8 mouse cellular contexts compared by ENCODE assay signal in the genomic region with DNA sequence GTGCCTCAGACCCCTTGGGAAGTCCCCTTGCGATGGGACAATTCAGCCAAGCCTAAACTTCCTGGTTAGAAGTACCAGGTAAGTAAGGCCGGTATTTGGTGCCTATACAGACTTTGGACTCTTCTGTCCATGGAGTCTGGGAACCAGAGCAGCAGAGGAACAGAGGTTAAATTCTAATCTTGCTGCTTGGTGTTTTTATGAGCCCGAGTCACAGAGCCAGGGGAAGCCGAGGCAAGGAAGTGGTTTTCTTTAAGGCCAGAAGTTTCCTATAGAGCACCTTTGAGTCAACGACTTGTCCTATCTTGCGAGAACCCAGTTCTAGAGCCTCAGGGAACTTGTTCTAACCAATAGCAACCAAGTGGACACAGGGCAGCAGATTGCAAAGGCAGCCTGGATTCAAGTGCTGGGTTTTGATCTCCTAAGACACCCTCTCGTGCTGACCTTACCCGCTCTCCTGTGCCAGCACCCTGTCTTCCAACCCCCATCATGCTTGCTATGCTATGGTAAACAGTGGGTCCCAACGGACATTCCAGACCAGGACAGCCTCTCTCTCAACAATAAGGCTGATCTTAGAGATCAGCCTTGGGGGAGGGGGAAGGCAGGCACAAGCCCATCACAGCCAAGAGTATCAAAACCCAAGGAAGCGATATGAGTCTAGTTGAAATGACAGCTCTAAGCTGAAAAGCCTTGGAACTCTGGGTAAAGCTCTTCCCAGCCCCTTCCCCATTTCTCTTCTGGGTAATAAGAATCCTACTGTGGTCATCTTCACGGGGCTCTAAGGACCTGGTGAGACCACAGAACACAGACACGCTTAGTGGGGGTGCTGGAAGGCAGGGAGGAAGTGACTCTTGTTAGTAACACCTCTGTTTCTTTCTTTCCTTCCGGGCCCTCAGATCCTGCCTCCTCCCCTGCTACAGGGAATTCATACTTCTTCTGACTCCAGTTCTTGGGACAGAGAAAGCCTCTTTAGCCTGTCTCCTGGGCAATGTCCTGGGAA. TPM values are rescaled to one million over a fixed set of nuclear protein-coding genes. Genes with fewer than 3 reads are reported as not detected.
DNase-seq lines count a peak whose midpoint lies in the region; ATAC-seq and TF ChIP-seq lines count a peak whose summit lies in the region.
"Had no signal": no experiment of that assay in that cellular context is flagged by ENCODE, and none has a peak within 500 bp of the region (broad histone marks: within the 10 kb centered on the region; RNA-seq: fewer than 3 reads in every experiment).

No protein-coding gene starts in this region.

- no peak overlapping the region for H3K27ac ChIP-seq in hindbrain, embryonic 14.5 days
- no peak overlapping the region for H3K27ac ChIP-seq in lung, embryonic 14.5 days (ENCODE audit: low read depth)

- peaks cover 20% of the 10 kb centered on the region; the same call in 1 of the 2 replicates for H3K4me1 ChIP-seq in hindbrain, embryonic 14.5 days (replicated peaks; ENCODE audit: control insufficient read depth, insufficient read depth, low read length)
- H3K4me1 ChIP-seq in lung, embryonic 14.5 days (ENCODE audit: insufficient read depth): peaks cover 5% of the 10 kb centered on the region; the same call in 1 of the 2 replicates

- peak; percentile 48 to 65 for DNase-seq in lung, adult 18-20 months
- no peak for DNase-seq in lung, postnatal 14 days
- DNase-seq in hindbrain, embryonic 14.5 days (ENCODE audit: low spot score): no peak
- no peak for DNase-seq in lung, embryonic 14.5 days
- peak; percentile 66 to 72 for DNase-seq in thymus, postnatal 36 days
- DNase-seq in layer of hippocampus, postnatal 36 days: no peak
- no peak for DNase-seq in left cerebral cortex, adult 11 months (ENCODE audit: low spot score)

- peak overlapping the region; percentile 68; the same call in 1 of the 2 replicates for H3K4me3 ChIP-seq in hindbrain, embryonic 14.5 days (replicated peaks; ENCODE audit: low read length)
- H3K4me3 ChIP-seq in lung, embryonic 14.5 days (ENCODE audit: low read depth, low read length): peak overlapping the region; percentile 51; the same call in 1 of the 2 replicates

- no peak for TF ChIP-seq CTCF in lung, embryonic 14.5 days (IDR thresholded peaks at IDR 0.05; ENCODE audit: low read depth)

- peaks cover 11% of the 10 kb centered on the region for H3K27me3 ChIP-seq in hindbrain, embryonic 14.5 days (ENCODE audit: control insufficient read depth, insufficient read depth, low read length)
- H3K27me3 ChIP-seq in lung, embryonic 14.5 days (ENCODE audit: insufficient read depth, low read length): peaks cover 51% of the 10 kb centered on the region

- H3K9me3 ChIP-seq in hindbrain, embryonic 14.5 days (ENCODE audit: control insufficient read depth, low read length): no peaks in the 10 kb centered on the region
- H3K9me3 ChIP-seq in lung, embryonic 14.5 days (ENCODE audit: low read depth, low read length): no peaks in the 10 kb centered on the region

- no peaks in the 10 kb centered on the region for H3K36me3 ChIP-seq in hindbrain, embryonic 14.5 days (replicated peaks; ENCODE audit: control insufficient read depth, insufficient read depth)
- H3K36me3 ChIP-seq in lung, embryonic 14.5 days (ENCODE audit: insufficient read depth): no peaks in the 10 kb centered on the region

- peak overlapping the region; percentile 81; the same call in 1 of the 2 replicates for H3K9ac ChIP-seq in hindbrain, embryonic 14.5 days
- no peak overlapping the region for H3K9ac ChIP-seq in lung, embryonic 14.5 days

- 60% methylated on average over 13 of the region's 13 CpGs for WGBS in hindbrain, embryonic 14.5 days
- 53% methylated on average over 13 of the region's 13 CpGs for WGBS in lung, embryonic 14.5 days

- ATAC-seq in hindbrain, embryonic 14.5 days (ENCODE audit: low FRiP score): no peak
- no peak for ATAC-seq in lung, embryonic 14.5 days (ENCODE audit: insufficient read depth)

- H3K4me2 ChIP-seq in hindbrain, embryonic 14.5 days (replicated peaks): peak overlapping the region; percentile 99
- H3K4me2 ChIP-seq in lung, embryonic 14.5 days: peak overlapping the region; percentile 93

RNA-seq across cellular contexts. Expression of a gene that starts 4.3 kb away (rescaled TPM):
- polyA plus RNA-seq in hindbrain, embryonic 14.5 days (2014; fragmentation: Nextera tagmentation; extraction: Ambion mirVana): 20.0 and 20.8 TPM in 2 replicates
- 16.3 and 17.6 TPM in 2 replicates for polyA plus RNA-seq in lung, embryonic 14.5 days (2014; fragmentation: Nextera tagmentation; extraction: Ambion mirVana)
- 100 to 1,000 TPM; 135 to 156 TPM for total RNA-seq in layer of hippocampus, postnatal 36 days (2021)

RNA-seq across cellular contexts. Expression of a gene that starts 44.8 kb away (rescaled TPM):
- 14.6 TPM in 2 replicates for polyA plus RNA-seq in hindbrain, embryonic 14.5 days (2014; fragmentation: Nextera tagmentation; extraction: Ambion mirVana)
- polyA plus RNA-seq in lung, embryonic 14.5 days (2014; fragmentation: Nextera tagmentation; extraction: Ambion mirVana): 12.5 and 15.5 TPM in 2 replicates
- 10 to 100 TPM in 1 of 2 experiments, 1 to 10 TPM in 1; 9.9 to 13.1 TPM for total RNA-seq in layer of hippocampus, postnatal 36 days (2021)

RNA-seq across cellular contexts. Expression of a gene that starts 58.9 kb away (rescaled TPM):
- 8.7 and 11.5 TPM in 2 replicates for polyA plus RNA-seq in hindbrain, embryonic 14.5 days (2014; fragmentation: Nextera tagmentation; extraction: Ambion mirVana)
- not detected in 2 replicates for polyA plus RNA-seq in lung, embryonic 14.5 days (2014; fragmentation: Nextera tagmentation; extraction: Ambion mirVana)
- total RNA-seq in layer of hippocampus, postnatal 36 days (2021): 10 to 100 TPM; 65.9 to 69.9 TPM
- polyA plus RNA-seq: stomach, embryonic 14.5 days had no signal

Comparison
In these comparisons a context has a peak if more than half of its experiments do, and no peak if none do; other contexts are left out.
1. DNase-seq: peak in lung, adult 18-20 months (2 of 2) and thymus, postnatal 36 days (2 of 2); none in lung, postnatal 14 days (single experiment), hindbrain, embryonic 14.5 days (single experiment), lung, embryonic 14.5 days (single experiment), layer of hippocampus, postnatal 36 days (0 of 2) and left cerebral cortex, adult 11 months (single experiment).